10 mouse cellular contexts compared by ENCODE assay signal in genomic region chr11:110477961-110478869, GRCm38 (mm10).
DNase-seq lines count a peak whose midpoint lies in the region; ATAC-seq lines count a peak whose summit lies in the region.
"Had no signal": no experiment of that assay in that cellular context is flagged by ENCODE, and none has a peak within 500 bp of the region (broad histone marks: within the 10 kb centered on the region; RNA-seq: fewer than 3 reads in every experiment).

No protein-coding gene starts in this region.

- H3K4me1 ChIP-seq in kidney, embryonic 14.5 days (ENCODE audit: control insufficient read depth, insufficient read depth, low read length): peaks cover 22% of the 10 kb centered on the region
- H3K4me1 ChIP-seq in hindbrain, embryonic 15.5 days (replicated peaks): peaks cover 35% of the 10 kb centered on the region
- peaks cover 20% of the 10 kb centered on the region for H3K4me1 ChIP-seq in midbrain, embryonic 16.5 days (ENCODE audit: control insufficient read depth, insufficient read depth, low read length)

- ATAC-seq in kidney, embryonic 14.5 days (ENCODE audit: low FRiP score, low TSS enrichment): no peak
- ATAC-seq in hindbrain, embryonic 15.5 days (ENCODE audit: low FRiP score, low read depth): peak; percentile 57
- ATAC-seq in midbrain, embryonic 16.5 days: 0 out of 2 replicates have a peak, but pooled peaks have one; percentile 36

- H3K27me3 ChIP-seq in kidney, embryonic 14.5 days (ENCODE audit: control insufficient read depth, insufficient read depth, low read length): no peaks in the 10 kb centered on the region
- H3K27me3 ChIP-seq in hindbrain, embryonic 15.5 days: 0 out of 2 replicates have a peak, but pooled peaks cover 3% of the 10 kb centered on the region
- no peaks in the 10 kb centered on the region for H3K27me3 ChIP-seq in midbrain, embryonic 16.5 days (ENCODE audit: control insufficient read depth, insufficient read depth, low read depth, low read length)
- H3K27me3 ChIP-seq: megakaryocyte, embryonic 14.5 days had no signal

- H3K27ac ChIP-seq in kidney, embryonic 14.5 days (ENCODE audit: low read depth, low read length): no peak overlapping the region
- peak overlapping the region; percentile 58; the same call in 1 of the 2 replicates for H3K27ac ChIP-seq in hindbrain, embryonic 15.5 days (replicated peaks)
- H3K27ac ChIP-seq in midbrain, embryonic 16.5 days (ENCODE audit: low read length): no peak overlapping the region

- no peak overlapping the region for H3K4me2 ChIP-seq in kidney, embryonic 14.5 days (replicated peaks; ENCODE audit: low read depth, low read length)
- peak overlapping the region; percentile 34 for H3K4me2 ChIP-seq in hindbrain, embryonic 15.5 days
- peak overlapping the region; percentile 23; the same call in 1 of the 2 replicates for H3K4me2 ChIP-seq in midbrain, embryonic 16.5 days (ENCODE audit: low read length)

- no peak overlapping the region for H3K4me3 ChIP-seq in kidney, embryonic 14.5 days (ENCODE audit: low read length)
- no peak overlapping the region for H3K4me3 ChIP-seq in hindbrain, embryonic 15.5 days
- no peak overlapping the region for H3K4me3 ChIP-seq in midbrain, embryonic 16.5 days (ENCODE audit: low read depth, low read length)

- H3K9me3 ChIP-seq in kidney, embryonic 14.5 days (ENCODE audit: control insufficient read depth, low read length): no peaks in the 10 kb centered on the region
- no peaks in the 10 kb centered on the region for H3K9me3 ChIP-seq in hindbrain, embryonic 15.5 days
- H3K9me3 ChIP-seq in midbrain, embryonic 16.5 days (replicated peaks; ENCODE audit: control insufficient read depth, low read length, poor library complexity, severe bottlenecking): no peaks in the 10 kb centered on the region
- H3K9me3 ChIP-seq: megakaryocyte, embryonic 14.5 days had no signal

- no peaks in the 10 kb centered on the region for H3K36me3 ChIP-seq in kidney, embryonic 14.5 days (ENCODE audit: control insufficient read depth, insufficient read depth, low read length)
- H3K36me3 ChIP-seq in hindbrain, embryonic 15.5 days: no peaks in the 10 kb centered on the region
- H3K36me3 ChIP-seq in midbrain, embryonic 16.5 days (ENCODE audit: control insufficient read depth, insufficient read depth, low read length): no peaks in the 10 kb centered on the region
- H3K36me3 ChIP-seq: G1E had no signal

- no peak overlapping the region for H3K9ac ChIP-seq in kidney, embryonic 14.5 days (ENCODE audit: low read depth, low read length)
- no peak overlapping the region for H3K9ac ChIP-seq in hindbrain, embryonic 15.5 days
- no peak overlapping the region for H3K9ac ChIP-seq in midbrain, embryonic 16.5 days (ENCODE audit: low read depth, low read length)

- WGBS in kidney, embryonic 14.5 days: 58% methylated on average over 18 of the region's 18 CpGs
- 16% methylated on average over 18 of the region's 18 CpGs for WGBS in hindbrain, embryonic 15.5 days
- 26% methylated on average over 18 of the region's 18 CpGs for WGBS in midbrain, embryonic 16.5 days

- DNase-seq in kidney, adult 8-10 months: peak; percentile 36
- peak; percentile 62 for DNase-seq in cerebellum, adult 9-10 months
- DNase-seq in spleen, postnatal 4 days (ENCODE audit: low spot score in 2 of 2): no peak
- DNase-seq in thymus, adult 18-20 months: no peak
- no peak for DNase-seq in gastrocnemius, postnatal 10 days

Comparison
In these comparisons a context has a peak if more than half of its experiments do, and no peak if none do; other contexts are left out.
1. DNase-seq: peak in kidney, adult 8-10 months (2 of 2) and cerebellum, adult 9-10 months (single experiment); none in spleen, postnatal 4 days (0 of 2), thymus, adult 18-20 months (0 of 2) and gastrocnemius, postnatal 10 days (single experiment).